Mouse (Mus musculus): ENCODE results near the gene Tecta. TPM values are rescaled to one million over a fixed set of nuclear protein-coding genes. Genes with fewer than 3 reads are reported as not detected.

Gene Tecta
- polyA plus RNA-seq, 1 experiment from 2014 or later: 0.14 TPM

GRCm38 (mm10) chr9:42423649-42424048, 23.9 kb upstream of the Tecta start:
- no peak for ATAC-seq (ENCODE audit: low read depth)
- Histone ChIP-seq H3K9ac (ENCODE audit: low read depth, low read length) (no peak overlapping the region), H3K4me1 (ENCODE audit: control insufficient read depth, low read depth, low read length) (no peaks in the 10 kb centered on the region), H3K36me3 (ENCODE audit: control insufficient read depth, insufficient read depth) (peaks cover 3% of the 10 kb centered on the region), H3K4me3 (ENCODE audit: low read depth, low read length) (no peak overlapping the region), H3K27ac (ENCODE audit: low read length) (no peak overlapping the region), H3K4me2 (ENCODE audit: low read depth, low read length) (no peak overlapping the region), H3K27me3 (ENCODE audit: control insufficient read depth, insufficient read depth, low read depth, low read length) (no peaks in the 10 kb centered on the region), H3K9me3 (replicated peaks; ENCODE audit: control insufficient read depth, low read length) (no peaks in the 10 kb centered on the region)
- 75% methylated on average over 2 of the region's 2 CpGs for WGBS (ENCODE audit: insufficient replicate concordance)

DNA sequence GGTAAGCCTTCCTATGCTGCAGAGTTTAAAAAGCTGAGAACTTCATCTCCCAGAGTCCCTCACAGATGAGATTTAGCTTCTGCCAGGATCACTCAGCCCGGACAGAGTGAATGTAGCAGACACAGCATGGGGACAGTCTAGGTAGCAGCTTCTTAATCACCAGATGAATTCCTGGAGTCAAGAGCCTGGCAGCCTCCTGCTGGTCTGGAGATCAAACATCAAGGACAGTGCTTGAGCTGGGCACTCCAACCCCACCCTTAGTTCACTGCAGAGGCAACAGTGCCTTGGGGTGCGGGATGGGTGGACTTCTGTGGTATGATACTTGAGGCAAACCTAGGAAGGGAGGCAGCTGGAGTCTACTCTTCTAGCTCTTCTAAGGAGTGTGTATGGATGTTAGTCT, 20.0 kb upstream of the Tecta start:
- WGBS (ENCODE audit: insufficient replicate concordance): 82% methylated on average over 2 of the region's 2 CpGs
- Histone ChIP-seq H3K4me2 (ENCODE audit: low read depth, low read length) (no peak overlapping the region), H3K9ac (ENCODE audit: low read depth, low read length) (no peak overlapping the region), H3K9me3 (replicated peaks; ENCODE audit: control insufficient read depth, low read length) (no peaks in the 10 kb centered on the region), H3K27me3 (ENCODE audit: control insufficient read depth, insufficient read depth, low read depth, low read length) (no peaks in the 10 kb centered on the region), H3K4me3 (ENCODE audit: low read depth, low read length) (no peak overlapping the region), H3K27ac (ENCODE audit: low read length) (no peak overlapping the region), H3K4me1 (ENCODE audit: control insufficient read depth, low read depth, low read length) (no peaks in the 10 kb centered on the region), H3K36me3 (ENCODE audit: control insufficient read depth, insufficient read depth) (peaks cover 7% of the 10 kb centered on the region)
- ATAC-seq (ENCODE audit: low read depth): no peak

DNA sequence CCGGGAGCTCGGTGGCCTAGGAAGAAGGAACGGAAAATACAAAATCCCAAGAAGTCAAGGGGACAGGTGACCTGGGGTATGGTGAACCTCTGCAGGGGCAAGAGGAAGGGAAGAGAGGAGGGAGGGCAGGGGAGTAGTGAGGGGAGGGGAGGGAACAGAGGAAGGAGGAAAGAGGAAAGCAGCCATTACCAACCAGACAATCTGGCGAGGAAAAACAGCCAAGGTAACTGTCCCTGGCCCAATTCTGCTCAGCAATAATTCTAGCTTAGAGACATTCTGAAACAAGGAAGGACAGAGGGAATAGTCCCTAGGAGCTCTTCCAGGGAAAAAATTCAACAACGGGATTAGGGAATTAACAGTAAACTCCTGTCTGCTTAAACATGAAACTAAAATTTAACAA, 19.1 kb upstream of the Tecta start:
- WGBS (ENCODE audit: insufficient replicate concordance): 79% methylated on average over 5 of the region's 5 CpGs
- H3K36me3 ChIP-seq (ENCODE audit: control insufficient read depth, insufficient read depth): peaks cover 9% of the 10 kb centered on the region
- ATAC-seq (ENCODE audit: low read depth): no peak
- H3K4me2 ChIP-seq (ENCODE audit: low read depth, low read length): no peak overlapping the region
- no peak overlapping the region for H3K27ac ChIP-seq (ENCODE audit: low read length)
- no peaks in the 10 kb centered on the region for H3K27me3 ChIP-seq (ENCODE audit: control insufficient read depth, insufficient read depth, low read depth, low read length)
- no peaks in the 10 kb centered on the region for H3K4me1 ChIP-seq (ENCODE audit: control insufficient read depth, low read depth, low read length)
- no peaks in the 10 kb centered on the region for H3K9me3 ChIP-seq (replicated peaks; ENCODE audit: control insufficient read depth, low read length)
- H3K9ac ChIP-seq (ENCODE audit: low read depth, low read length): no peak overlapping the region
- H3K4me3 ChIP-seq (ENCODE audit: low read depth, low read length): no peak overlapping the region

DNA sequence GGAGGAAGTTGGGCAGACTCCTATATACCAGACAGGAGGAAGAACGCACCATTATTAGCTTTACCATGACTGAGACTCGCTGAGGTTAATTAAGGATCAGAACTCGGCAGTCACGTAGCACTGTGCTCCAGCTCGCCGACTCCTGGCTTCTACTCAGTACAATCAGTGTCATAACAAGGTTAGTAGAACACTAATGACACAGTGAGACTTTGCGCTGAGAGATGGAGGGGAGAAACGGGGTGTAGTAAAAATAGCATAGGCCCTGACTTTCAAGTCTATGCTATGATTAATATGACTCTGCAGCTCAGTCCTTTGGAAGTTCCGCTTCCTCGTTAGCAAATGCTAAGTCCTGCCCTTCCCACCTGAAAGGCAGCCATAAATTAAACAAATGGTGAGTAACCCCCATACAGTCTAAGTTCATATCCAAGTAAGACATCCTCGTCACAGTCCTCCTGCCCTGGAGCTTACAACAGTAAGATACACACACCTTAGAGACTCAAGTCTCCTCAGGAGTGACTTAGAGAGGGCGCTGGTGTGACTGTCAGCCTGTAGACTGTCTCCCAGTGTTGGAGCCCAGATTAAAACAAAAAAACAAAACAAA, 17.7 kb upstream of the Tecta start:
- H3K4me1 ChIP-seq (ENCODE audit: control insufficient read depth, low read depth, low read length): no peaks in the 10 kb centered on the region
- 80% methylated on average over 12 of the region's 12 CpGs for WGBS (ENCODE audit: insufficient replicate concordance)
- no peaks in the 10 kb centered on the region for H3K27me3 ChIP-seq (ENCODE audit: control insufficient read depth, insufficient read depth, low read depth, low read length)
- H3K4me3 ChIP-seq (ENCODE audit: low read depth, low read length): no peak overlapping the region
- no peak overlapping the region for H3K27ac ChIP-seq (ENCODE audit: low read length)
- peaks cover 9% of the 10 kb centered on the region for H3K36me3 ChIP-seq (ENCODE audit: control insufficient read depth, insufficient read depth)
- no peak overlapping the region for H3K4me2 ChIP-seq (ENCODE audit: low read depth, low read length)
- no peaks in the 10 kb centered on the region for H3K9me3 ChIP-seq (replicated peaks; ENCODE audit: control insufficient read depth, low read length)
- H3K9ac ChIP-seq (ENCODE audit: low read depth, low read length): no peak overlapping the region
- ATAC-seq (ENCODE audit: low read depth): no peak

DNA sequence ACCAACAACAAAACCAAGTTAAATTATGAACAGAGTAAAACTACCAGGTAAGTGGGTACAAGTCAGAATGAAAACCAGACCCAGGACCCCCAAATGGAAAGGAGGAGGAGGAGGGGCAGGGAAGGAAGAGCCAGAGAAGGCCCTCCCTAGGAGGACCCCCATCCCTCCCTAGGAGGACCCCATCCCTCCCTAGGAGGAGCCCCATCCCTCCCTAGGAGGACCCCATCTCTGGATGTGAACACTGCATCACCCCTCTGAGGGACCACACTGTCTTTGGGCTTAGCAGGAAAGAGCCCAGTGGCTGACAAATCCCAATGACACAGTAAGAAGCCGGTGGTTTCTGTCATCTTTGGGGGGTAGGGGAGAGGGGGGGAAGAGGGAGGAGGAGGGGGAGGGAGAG, 15.5 kb upstream of the Tecta start:
- H3K27ac ChIP-seq (ENCODE audit: low read length): no peak overlapping the region
- ATAC-seq (ENCODE audit: low read depth): no peak
- no peaks in the 10 kb centered on the region for H3K27me3 ChIP-seq (ENCODE audit: control insufficient read depth, insufficient read depth, low read depth, low read length)
- no peaks in the 10 kb centered on the region for H3K9me3 ChIP-seq (replicated peaks; ENCODE audit: control insufficient read depth, low read length)
- no peak overlapping the region for H3K4me2 ChIP-seq (ENCODE audit: low read depth, low read length)
- H3K4me3 ChIP-seq (ENCODE audit: low read depth, low read length): no peak overlapping the region
- H3K4me1 ChIP-seq (ENCODE audit: control insufficient read depth, low read depth, low read length): no peaks in the 10 kb centered on the region; the same call in 1 of the 2 replicates
- H3K9ac ChIP-seq (ENCODE audit: low read depth, low read length): no peak overlapping the region
- peaks cover 5% of the 10 kb centered on the region; the same call in 1 of the 2 replicates for H3K36me3 ChIP-seq (ENCODE audit: control insufficient read depth, insufficient read depth)
- WGBS (ENCODE audit: insufficient replicate concordance): 67% methylated on average over 1 of the region's 1 CpGs

DNA sequence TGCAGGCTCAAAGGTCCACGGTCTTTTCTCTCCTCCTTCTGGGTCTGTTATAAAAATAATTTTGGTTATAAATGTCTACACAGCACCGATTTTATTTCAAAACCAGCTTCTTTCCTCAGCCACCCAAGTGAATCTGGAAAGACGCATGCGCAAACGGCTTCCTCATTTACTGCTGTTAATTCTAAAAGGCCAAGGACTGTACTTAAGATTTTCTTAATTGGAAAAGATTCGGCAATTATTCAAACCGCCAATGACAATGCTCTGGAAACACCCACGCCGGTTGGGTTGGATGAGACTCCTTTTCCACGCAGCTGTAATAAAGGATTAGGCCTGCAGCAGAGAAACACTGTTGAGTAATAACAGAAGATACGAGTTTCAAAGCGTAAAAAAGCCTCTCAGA, 13.6 kb upstream of the Tecta start:
- H3K4me3 ChIP-seq (ENCODE audit: low read depth, low read length): no peak overlapping the region
- no peaks in the 10 kb centered on the region; the same call in 1 of the 2 replicates for H3K4me1 ChIP-seq (ENCODE audit: control insufficient read depth, low read depth, low read length)
- H3K9ac ChIP-seq (ENCODE audit: low read depth, low read length): no peak overlapping the region
- no peak overlapping the region for H3K4me2 ChIP-seq (ENCODE audit: low read depth, low read length)
- H3K9me3 ChIP-seq (replicated peaks; ENCODE audit: control insufficient read depth, low read length): no peaks in the 10 kb centered on the region
- no peaks in the 10 kb centered on the region for H3K27me3 ChIP-seq (ENCODE audit: control insufficient read depth, insufficient read depth, low read depth, low read length)
- H3K36me3 ChIP-seq (ENCODE audit: control insufficient read depth, insufficient read depth): peaks cover 5% of the 10 kb centered on the region; the same call in 1 of the 2 replicates
- WGBS (ENCODE audit: insufficient replicate concordance): 81% methylated on average over 12 of the region's 12 CpGs
- H3K27ac ChIP-seq (ENCODE audit: low read length): no peak overlapping the region
- no peak for ATAC-seq (ENCODE audit: low read depth)

DNA sequence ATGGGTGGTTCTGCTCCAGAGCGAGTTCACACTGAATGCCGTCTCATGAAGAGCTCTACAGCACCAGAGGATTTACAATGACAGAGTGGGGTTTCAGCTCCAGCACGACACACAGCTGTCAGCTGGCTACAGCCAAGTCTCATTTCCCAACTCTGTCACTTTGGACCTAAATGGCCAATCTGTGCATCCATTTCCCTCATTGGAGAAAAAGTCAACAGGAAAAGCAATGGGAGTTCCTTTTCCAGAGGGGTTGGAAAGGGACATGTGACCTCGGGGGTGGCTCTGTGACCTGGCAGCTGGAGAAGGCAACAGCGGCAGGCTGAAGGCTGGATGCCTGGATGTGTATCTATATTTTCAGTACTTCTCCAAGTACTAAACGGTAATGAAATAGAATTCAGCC, 11.6 kb upstream of the Tecta start:
- ATAC-seq (ENCODE audit: low read depth): peak; percentile 56
- H3K27me3 ChIP-seq (ENCODE audit: control insufficient read depth, insufficient read depth, low read depth, low read length): no peaks in the 10 kb centered on the region
- no peak overlapping the region for H3K4me2 ChIP-seq (ENCODE audit: low read depth, low read length)
- H3K27ac ChIP-seq (ENCODE audit: low read length): no peak overlapping the region
- peaks cover 5% of the 10 kb centered on the region; the same call in 1 of the 2 replicates for H3K36me3 ChIP-seq (ENCODE audit: control insufficient read depth, insufficient read depth)
- H3K4me1 ChIP-seq (ENCODE audit: control insufficient read depth, low read depth, low read length): no peaks in the 10 kb centered on the region; the same call in 1 of the 2 replicates
- no peaks in the 10 kb centered on the region for H3K9me3 ChIP-seq (replicated peaks; ENCODE audit: control insufficient read depth, low read length)
- H3K9ac ChIP-seq (ENCODE audit: low read depth, low read length): no peak overlapping the region
- H3K4me3 ChIP-seq (ENCODE audit: low read depth, low read length): no peak overlapping the region
- WGBS (ENCODE audit: insufficient replicate concordance): 74% methylated on average over 6 of the region's 6 CpGs

GRCm38 (mm10) chr9:42405736-42406135, 6.0 kb upstream of the Tecta start:
- Histone ChIP-seq H3K27me3 (ENCODE audit: control insufficient read depth, insufficient read depth, low read depth, low read length) (no peaks in the 10 kb centered on the region), H3K4me3 (ENCODE audit: low read depth, low read length) (no peak overlapping the region), H3K4me2 (ENCODE audit: low read depth, low read length) (no peak overlapping the region), H3K36me3 (ENCODE audit: control insufficient read depth, insufficient read depth) (no peaks in the 10 kb centered on the region), H3K27ac (ENCODE audit: low read length) (no peak overlapping the region), H3K9me3 (replicated peaks; ENCODE audit: control insufficient read depth, low read length) (no peaks in the 10 kb centered on the region), H3K9ac (ENCODE audit: low read depth, low read length) (no peak overlapping the region), H3K4me1 (ENCODE audit: control insufficient read depth, low read depth, low read length) (no peaks in the 10 kb centered on the region; the same call in 1 of the 2 replicates)
- no peak for ATAC-seq (ENCODE audit: low read depth)
- 67% methylated on average over 4 of the region's 4 CpGs for WGBS (ENCODE audit: insufficient replicate concordance)

DNA sequence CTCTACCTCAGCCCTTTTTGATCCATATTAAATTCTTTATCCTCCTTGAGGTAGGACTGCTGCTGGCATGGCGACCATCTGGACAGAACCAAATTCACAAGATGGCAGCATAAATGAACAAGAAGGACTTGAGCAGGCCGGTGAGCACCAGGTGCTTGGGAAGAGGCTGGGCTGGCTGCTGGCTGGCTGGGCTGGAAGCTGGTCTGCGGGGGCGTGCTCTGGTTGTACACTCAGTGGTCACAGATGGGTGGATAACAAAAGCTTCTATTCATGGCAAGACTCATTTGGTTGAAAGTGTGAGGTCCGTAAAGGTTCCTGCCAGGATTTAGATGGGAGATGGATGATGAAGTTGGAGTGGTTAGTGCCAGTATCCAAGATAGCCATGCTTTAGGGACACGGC, 1.8 kb upstream of the Tecta start:
- Histone ChIP-seq H3K27ac (ENCODE audit: low read length) (no peak overlapping the region), H3K4me1 (ENCODE audit: control insufficient read depth, low read depth, low read length) (no peaks in the 10 kb centered on the region), H3K4me3 (ENCODE audit: low read depth, low read length) (no peak overlapping the region), H3K9me3 (replicated peaks; ENCODE audit: control insufficient read depth, low read length) (no peaks in the 10 kb centered on the region), H3K27me3 (ENCODE audit: control insufficient read depth, insufficient read depth, low read depth, low read length) (no peaks in the 10 kb centered on the region), H3K36me3 (ENCODE audit: control insufficient read depth, insufficient read depth) (no peaks in the 10 kb centered on the region), H3K9ac (ENCODE audit: low read depth, low read length) (no peak overlapping the region), H3K4me2 (ENCODE audit: low read depth, low read length) (no peak overlapping the region)
- 70% methylated on average over 6 of the region's 6 CpGs for WGBS (ENCODE audit: insufficient replicate concordance)
- no peak for ATAC-seq (ENCODE audit: low read depth)
